Mouse (Mus musculus) cortical plate, adult 2 months (tissue): ENCODE results near the gene Ppp1r3a. TPM values are rescaled to one million over a fixed set of nuclear protein-coding genes. Genes with fewer than 3 reads are reported as not detected.

Experiments used
- H3K27ac ChIP-seq: fragments of 200-500 bp; 2 replicates; pipeline ENCODE4 v1.5.1; 2012; ENCODE audit warnings: low read length, control low read depth, inconsistent platforms; ENCODE audit not compliant: insufficient read depth
- H3K4me1 ChIP-seq: fragments of 200-500 bp; 2 replicates; pipeline ENCODE4 v1.6.1; 2011; ENCODE audit warnings: low read length; ENCODE audit not compliant: control insufficient read depth, insufficient read depth
- H3K4me3 ChIP-seq: fragments of 200-500 bp; 2 replicates; pipeline ENCODE4 v1.5.1; 2011; ENCODE audit warnings: mild to moderate bottlenecking, low read length, control low read depth; ENCODE audit not compliant: insufficient read depth
- CTCF ChIP-seq: fragments of 200-500 bp; IDR thresholded peaks from 2 replicates; pipeline ENCODE4 v1.5.1; 2011; ENCODE audit warnings: mild to moderate bottlenecking, control low read depth, low read length; ENCODE audit not compliant: insufficient read depth; ENCODE audit errors: extremely low read depth
- POLR2A ChIP-seq: fragments of 200-500 bp; IDR thresholded peaks from 2 replicates; pipeline ENCODE4 v1.6.1; 2011; ENCODE audit warnings: mild to moderate bottlenecking, low read length, control low read depth; ENCODE audit not compliant: insufficient read depth; ENCODE audit errors: extremely low read depth
- polyA plus RNA-seq: library from polyadenylated mRNA; depleted of rRNA; stranded (reverse); fragments of >200 nt; gene quantifications from 2 replicates; pipeline ENCODE4 v1.2.3, GENCODE M21; 2012; rRNA removed

Gene Ppp1r3a
- 0.02 TPM in 1 of 2 replicates, not detected in the other for polyA plus RNA-seq

- Histone ChIP-seq H3K4me1 (no peaks in the 10 kb centered on the region), H3K27ac (no peak within 1 kb of the TSS), H3K4me3 (no peak within 1 kb of the TSS)
- TF ChIP-seq CTCF (no peak), POLR2A (no peak)
Measured at GRCm38 (mm10) chr6:14754901-14755591, at the start of gene Ppp1r3a. Ppp1r3a (minus strand) TSS chr6:14755274.

GRCm38 (mm10) chr6:14787157-14787938, 32.3 kb upstream of the Ppp1r3a start:
- H3K27ac ChIP-seq = no peak overlapping the region
- H3K4me3 ChIP-seq = no peak overlapping the region
- TF ChIP-seq CTCF (no peak), POLR2A (no peak)
- no peaks in the 10 kb centered on the region for H3K4me1 ChIP-seq

- Histone ChIP-seq H3K4me3 (no peak overlapping the region), H3K4me1 (no peaks in the 10 kb centered on the region), H3K27ac (no peak overlapping the region)
- TF ChIP-seq CTCF (no peak), POLR2A (no peak)
Measured at GRCm38 (mm10) chr6:14777920-14778319, 22.8 kb upstream of the Ppp1r3a start.

- Histone ChIP-seq H3K4me3 (no peak overlapping the region), H3K4me1 (no peaks in the 10 kb centered on the region), H3K27ac (no peak overlapping the region)
- TF ChIP-seq CTCF (no peak), POLR2A (no peak)
Measured at GRCm38 (mm10) chr6:14771717-14772116, 16.6 kb upstream of the Ppp1r3a start.

GRCm38 (mm10) chr6:14757486-14757885, 2.4 kb upstream of the Ppp1r3a start:
- Histone ChIP-seq H3K4me3 (no peak overlapping the region), H3K27ac (no peak overlapping the region)
- TF ChIP-seq CTCF (no peak), POLR2A (no peak)

GRCm38 (mm10) chr6:14753512-14753911, 1.6 kb downstream of the Ppp1r3a start:
- Histone ChIP-seq H3K27ac (no peak overlapping the region), H3K4me3 (no peak overlapping the region), H3K4me1 (no peaks in the 10 kb centered on the region)
- TF ChIP-seq CTCF (no peak), POLR2A (no peak)

More at GRCm38 (mm10) chr6:14757486-14757885, 2.4 kb upstream of the Ppp1r3a start:
- H3K4me1 ChIP-seq = no peaks in the 10 kb centered on the region

GRCm38 (mm10) chr6:14752211-14752610, 2.9 kb downstream of the Ppp1r3a start:
- no peak overlapping the region for H3K4me3 ChIP-seq
- H3K4me1 ChIP-seq = no peaks in the 10 kb centered on the region
- H3K27ac ChIP-seq = no peak overlapping the region
- TF ChIP-seq CTCF = no peak

- Histone ChIP-seq H3K4me1 (no peaks in the 10 kb centered on the region), H3K4me3 (no peak overlapping the region), H3K27ac (no peak overlapping the region)
- TF ChIP-seq CTCF (no peak), POLR2A (no peak)
Measured at GRCm38 (mm10) chr6:14747000-14747399, 8.1 kb downstream of the Ppp1r3a start.

GRCm38 (mm10) chr6:14736017-14736416, 19.1 kb downstream of the Ppp1r3a start:
- Histone ChIP-seq H3K4me3 (no peak overlapping the region), H3K4me1 (no peaks in the 10 kb centered on the region), H3K27ac (no peak overlapping the region)
- TF ChIP-seq CTCF (no peak), POLR2A (no peak)

- TF ChIP-seq CTCF = no peak
- TF ChIP-seq POLR2A = no peak
- Histone ChIP-seq H3K27ac (no peak overlapping the region), H3K4me3 (no peak overlapping the region), H3K4me1 (no peaks in the 10 kb centered on the region)
Measured at GRCm38 (mm10) chr6:14731011-14731410, 24.1 kb downstream of the Ppp1r3a start.
